Mouse (Mus musculus): Measurements from ENCODE around the gene Slc38a3.

- TF ChIP-seq CTCF (IDR thresholded peaks at IDR 0.05) (peak; percentile 99), EP300 (IDR thresholded peaks at IDR 0.05) (no peak)
Observed at GRCm38 (mm10) chr9:107602068-107602648, 67.2 kb downstream of the Slc38a3 start.
